Mouse (Mus musculus): Measurements from ENCODE around the gene Uqcr10. TPM values are rescaled to one million over a fixed set of nuclear protein-coding genes. Genes with fewer than 3 reads are reported as not detected.
A peak's percentile ranks its signal among the peaks of the same experiment; 100 is the strongest.

The Uqcr10 gene
- 245 and 325 TPM in 2 replicates for polyA plus RNA-seq (2011; ENCODE audit: insufficient read depth, insufficient read length, low read depth, missing spikeins)

GRCm38 (mm10) chr11:4704072-4704964 is at the start of gene Uqcr10, which contains the start of gene Zmat5:
TSS of gene Uqcr10 (minus strand) at chr11:4704342.
TSS of gene Zmat5 (plus strand) at chr11:4704678.
- Histone ChIP-seq H3K4me3 (ENCODE audit: low read depth, low read length) (peak within 1 kb of the TSS; percentile 92), H3K27ac (ENCODE audit: insufficient read depth, low read length) (peak within 1 kb of the TSS; percentile 84), H3K36me3 (ENCODE audit: control insufficient read depth, insufficient read depth, low read length, poor library complexity, severe bottlenecking) (peaks cover 17% of the 10 kb centered on the region), H3K9me3 (replicated peaks; ENCODE audit: control insufficient read depth, insufficient read depth, low read length, poor library complexity, severe bottlenecking) (no peaks in the 10 kb centered on the region), H3K27me3 (ENCODE audit: control insufficient read depth, insufficient read depth, low read length, poor library complexity, severe bottlenecking) (no peaks in the 10 kb centered on the region), H3K4me1 (ENCODE audit: control insufficient read depth, insufficient read depth, low read length) (no peaks in the 10 kb centered on the region), H3K9ac (ENCODE audit: low read depth, poor library complexity, severe bottlenecking) (peak within 1 kb of the TSS; percentile 72)
- peak; percentile 95 for TF ChIP-seq POLR2A (IDR thresholded peaks at IDR 0.05; ENCODE audit: insufficient read depth, low read length)
- no peak for TF ChIP-seq EP300 (IDR thresholded peaks at IDR 0.05; ENCODE audit: insufficient read depth, low read depth, low read length)
- TF ChIP-seq CTCF (IDR thresholded peaks at IDR 0.05; ENCODE audit: low read depth, low read length): no peak

GRCm38 (mm10) chr11:4752836-4753235 is 48.7 kb upstream of the Uqcr10 start:
- Histone ChIP-seq H3K27me3 (ENCODE audit: control insufficient read depth, insufficient read depth, low read length, poor library complexity, severe bottlenecking) (peaks cover 2% of the 10 kb centered on the region; the same call in 1 of the 2 replicates), H3K36me3 (ENCODE audit: control insufficient read depth, insufficient read depth, low read length, poor library complexity, severe bottlenecking) (no peaks in the 10 kb centered on the region), H3K27ac (ENCODE audit: insufficient read depth, low read length) (no peak overlapping the region), H3K4me3 (ENCODE audit: low read depth, low read length) (no peak overlapping the region), H3K4me1 (ENCODE audit: control insufficient read depth, insufficient read depth, low read length) (no peaks in the 10 kb centered on the region), H3K9me3 (replicated peaks; ENCODE audit: control insufficient read depth, insufficient read depth, low read length, poor library complexity, severe bottlenecking) (no peaks in the 10 kb centered on the region), H3K9ac (ENCODE audit: low read depth, poor library complexity, severe bottlenecking) (no peak overlapping the region)
- TF ChIP-seq POLR2A (IDR thresholded peaks at IDR 0.05; ENCODE audit: insufficient read depth, low read length) (no peak), CTCF (IDR thresholded peaks at IDR 0.05; ENCODE audit: low read depth, low read length) (no peak), EP300 (IDR thresholded peaks at IDR 0.05; ENCODE audit: insufficient read depth, low read depth, low read length) (no peak)

- Histone ChIP-seq H3K4me1 (ENCODE audit: control insufficient read depth, insufficient read depth, low read length) (peaks cover 3% of the 10 kb centered on the region), H3K4me3 (ENCODE audit: low read depth, low read length) (no peak overlapping the region), H3K9ac (ENCODE audit: low read depth, poor library complexity, severe bottlenecking) (no peak overlapping the region), H3K27ac (ENCODE audit: insufficient read depth, low read length) (no peak overlapping the region), H3K9me3 (replicated peaks; ENCODE audit: control insufficient read depth, insufficient read depth, low read length, poor library complexity, severe bottlenecking) (no peaks in the 10 kb centered on the region), H3K36me3 (ENCODE audit: control insufficient read depth, insufficient read depth, low read length, poor library complexity, severe bottlenecking) (no peaks in the 10 kb centered on the region), H3K27me3 (ENCODE audit: control insufficient read depth, insufficient read depth, low read length, poor library complexity, severe bottlenecking) (peaks cover 11% of the 10 kb centered on the region; the same call in 1 of the 2 replicates)
- TF ChIP-seq POLR2A (IDR thresholded peaks at IDR 0.05; ENCODE audit: insufficient read depth, low read length): no peak
- no peak for TF ChIP-seq EP300 (IDR thresholded peaks at IDR 0.05; ENCODE audit: insufficient read depth, low read depth, low read length)
- no peak for TF ChIP-seq CTCF (IDR thresholded peaks at IDR 0.05; ENCODE audit: low read depth, low read length)
Observed at GRCm38 (mm10) chr11:4750263-4750662, 46.1 kb upstream of the Uqcr10 start.

- no peak overlapping the region for H3K27ac ChIP-seq (ENCODE audit: insufficient read depth, low read length)
- peaks cover 4% of the 10 kb centered on the region for H3K4me1 ChIP-seq (ENCODE audit: control insufficient read depth, insufficient read depth, low read length)
- peaks cover 12% of the 10 kb centered on the region; the same call in 1 of the 2 replicates for H3K27me3 ChIP-seq (ENCODE audit: control insufficient read depth, insufficient read depth, low read length, poor library complexity, severe bottlenecking)
- peak overlapping the region; percentile 61 for H3K4me3 ChIP-seq (ENCODE audit: low read depth, low read length)
- no peaks in the 10 kb centered on the region for H3K36me3 ChIP-seq (ENCODE audit: control insufficient read depth, insufficient read depth, low read length, poor library complexity, severe bottlenecking)
- TF ChIP-seq POLR2A (IDR thresholded peaks at IDR 0.05; ENCODE audit: insufficient read depth, low read length) (no peak), CTCF (IDR thresholded peaks at IDR 0.05; ENCODE audit: low read depth, low read length) (no peak), EP300 (IDR thresholded peaks at IDR 0.05; ENCODE audit: insufficient read depth, low read depth, low read length) (no peak)
- no peaks in the 10 kb centered on the region for H3K9me3 ChIP-seq (replicated peaks; ENCODE audit: control insufficient read depth, insufficient read depth, low read length, poor library complexity, severe bottlenecking)
- peak overlapping the region; percentile 86 for H3K9ac ChIP-seq (ENCODE audit: low read depth, poor library complexity, severe bottlenecking)
Observed at GRCm38 (mm10) chr11:4747285-4747684, 43.1 kb upstream of the Uqcr10 start.

GRCm38 (mm10) chr11:4746733-4747132 is 42.6 kb upstream of the Uqcr10 start, which contains the start of gene Cabp7:
TSS of gene Cabp7 (minus strand) at chr11:4746778.
- H3K4me1 ChIP-seq (ENCODE audit: control insufficient read depth, insufficient read depth, low read length): peaks cover 4% of the 10 kb centered on the region
- peak within 1 kb of the TSS; percentile 80 for H3K4me3 ChIP-seq (ENCODE audit: low read depth, low read length)
- no peak for TF ChIP-seq POLR2A (IDR thresholded peaks at IDR 0.05; ENCODE audit: insufficient read depth, low read length)
- TF ChIP-seq EP300 (IDR thresholded peaks at IDR 0.05; ENCODE audit: insufficient read depth, low read depth, low read length): no peak
- TF ChIP-seq CTCF (IDR thresholded peaks at IDR 0.05; ENCODE audit: low read depth, low read length): no peak
- H3K27me3 ChIP-seq (ENCODE audit: control insufficient read depth, insufficient read depth, low read length, poor library complexity, severe bottlenecking): peaks cover 12% of the 10 kb centered on the region; the same call in 1 of the 2 replicates
- no peaks in the 10 kb centered on the region for H3K36me3 ChIP-seq (ENCODE audit: control insufficient read depth, insufficient read depth, low read length, poor library complexity, severe bottlenecking)
- no peaks in the 10 kb centered on the region for H3K9me3 ChIP-seq (replicated peaks; ENCODE audit: control insufficient read depth, insufficient read depth, low read length, poor library complexity, severe bottlenecking)
- H3K27ac ChIP-seq (ENCODE audit: insufficient read depth, low read length): no peak within 1 kb of the TSS
- H3K9ac ChIP-seq (ENCODE audit: low read depth, poor library complexity, severe bottlenecking): peak within 1 kb of the TSS; percentile 86
